Mouse (Mus musculus): Measurements from ENCODE around the gene Baz1b.

Baz1b gene

GRCm38 (mm10) chr5:135186621-135187348, at the start of gene Baz1b:
Baz1b (plus strand) TSS chr5:135187264.
- DNase-seq (ENCODE audit: low spot score): peak; percentile 94

GRCm38 (mm10) chr5:135139881-135140280, 47.2 kb upstream of the Baz1b start:
- DNase-seq (ENCODE audit: low spot score): no peak

- no peak for DNase-seq (ENCODE audit: low spot score)
Measured at GRCm38 (mm10) chr5:135144469-135144868, 42.6 kb upstream of the Baz1b start.

GRCm38 (mm10) chr5:135145532-135145931, 41.5 kb upstream of the Baz1b start:
- DNase-seq (ENCODE audit: low spot score): no peak

GRCm38 (mm10) chr5:135145955-135146354, 41.1 kb upstream of the Baz1b start:
- no peak for DNase-seq (ENCODE audit: low spot score)

- DNase-seq (ENCODE audit: low spot score): no peak
Measured at GRCm38 (mm10) chr5:135148715-135149052, 38.4 kb upstream of the Baz1b start.

- DNase-seq (ENCODE audit: low spot score): peak; percentile 99
Measured at GRCm38 (mm10) chr5:135149053-135149819, 37.8 kb upstream of the Baz1b start, which contains the start of gene Tbl2. Tbl2 (plus strand) TSS chr5:135149657.

- DNase-seq (ENCODE audit: low spot score): no peak
Measured at GRCm38 (mm10) chr5:135149820-135150178, 37.3 kb upstream of the Baz1b start.

GRCm38 (mm10) chr5:135156496-135156895, 30.6 kb upstream of the Baz1b start:
- DNase-seq (ENCODE audit: low spot score): no peak

- no peak for DNase-seq (ENCODE audit: low spot score)
Measured at GRCm38 (mm10) chr5:135161221-135161620, 25.8 kb upstream of the Baz1b start.

- no peak for DNase-seq (ENCODE audit: low spot score)
Measured at GRCm38 (mm10) chr5:135161650-135162049, 25.4 kb upstream of the Baz1b start.

GRCm38 (mm10) chr5:135162361-135162760, 24.7 kb upstream of the Baz1b start:
- DNase-seq (ENCODE audit: low spot score): no peak

- DNase-seq (ENCODE audit: low spot score): no peak
Measured at GRCm38 (mm10) chr5:135162821-135163220, 24.2 kb upstream of the Baz1b start.

GRCm38 (mm10) chr5:135166909-135167308, 20.2 kb upstream of the Baz1b start:
- no peak for DNase-seq (ENCODE audit: low spot score)

- DNase-seq (ENCODE audit: low spot score): no peak
Measured at GRCm38 (mm10) chr5:135167469-135167868, 19.6 kb upstream of the Baz1b start.

- peak; percentile 95 for DNase-seq (ENCODE audit: low spot score)
Measured at GRCm38 (mm10) chr5:135168063-135169062, 18.7 kb upstream of the Baz1b start, which contains the start of gene Bcl7b. Bcl7b (plus strand) TSS chr5:135168283.

GRCm38 (mm10) chr5:135169479-135169878, 17.6 kb upstream of the Baz1b start:
- DNase-seq (ENCODE audit: low spot score): no peak

GRCm38 (mm10) chr5:135171688-135172220, 15.3 kb upstream of the Baz1b start:
- no peak for DNase-seq (ENCODE audit: low spot score)

- DNase-seq (ENCODE audit: low spot score): no peak
Measured at GRCm38 (mm10) chr5:135172986-135173385, 14.1 kb upstream of the Baz1b start.

- DNase-seq (ENCODE audit: low spot score): no peak
Measured at GRCm38 (mm10) chr5:135175086-135175485, 12.0 kb upstream of the Baz1b start.

GRCm38 (mm10) chr5:135178523-135178922, 8.5 kb upstream of the Baz1b start:
- no peak for DNase-seq (ENCODE audit: low spot score)

- DNase-seq (ENCODE audit: low spot score): no peak
Measured at GRCm38 (mm10) chr5:135178996-135179395, 8.1 kb upstream of the Baz1b start.

All from c-Kit-positive CD71-positive TER-119-positive erythroid progenitor cells, embryonic 14.5 days (primary cell).